Mouse (Mus musculus) spleen, adult 2 months (tissue): ENCODE data around the gene Tex21.

ENCODE experiments used
- CTCF ChIP-seq: fragments of 200-500 bp; IDR thresholded peaks from 2 replicates; pipeline ENCODE4 v1.5.1; 2011; ENCODE audit warnings: mild to moderate bottlenecking, inconsistent platforms; ENCODE audit not compliant: insufficient read depth, insufficient read length, insufficient replicate concordance; ENCODE audit errors: extremely low read depth
- POLR2A ChIP-seq: fragments of 200-500 bp; IDR thresholded peaks from 2 replicates; pipeline ENCODE4 v1.6.1; 2011; ENCODE audit warnings: low read depth, low read length, inconsistent platforms

DNA sequence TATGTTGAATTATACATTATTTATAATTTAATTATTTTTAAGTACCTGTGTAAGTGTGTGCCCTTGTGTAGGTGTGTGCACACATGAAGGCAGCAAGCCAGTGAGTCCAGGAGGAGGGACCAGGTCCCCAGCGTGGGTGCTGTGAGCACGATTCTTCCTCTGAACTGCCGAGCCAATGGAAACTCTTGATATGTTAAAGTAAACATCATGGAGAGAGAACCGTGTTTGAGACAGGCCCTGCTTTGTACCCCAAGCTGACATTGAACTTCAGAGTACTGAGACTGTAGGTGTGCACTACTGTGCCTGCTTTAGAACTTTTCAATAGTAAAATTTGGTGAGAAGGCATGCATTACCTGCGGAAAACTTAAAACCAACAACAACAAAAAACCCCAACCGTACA, 25.0 kb upstream of the Tex21 start:
- TF ChIP-seq CTCF: no peak
- TF ChIP-seq POLR2A: no peak
